Mouse (Mus musculus) cortical plate, adult 2 months (tissue): Measurements from ENCODE around the gene Umad1.

ENCODE experiments used
- CTCF ChIP-seq: fragments of 200-500 bp; IDR thresholded peaks from 2 replicates; pipeline ENCODE4 v1.5.1; 2011; ENCODE audit warnings: mild to moderate bottlenecking, control low read depth, low read length; ENCODE audit not compliant: insufficient read depth; ENCODE audit errors: extremely low read depth
- POLR2A ChIP-seq: fragments of 200-500 bp; IDR thresholded peaks from 2 replicates; pipeline ENCODE4 v1.6.1; 2011; ENCODE audit warnings: mild to moderate bottlenecking, low read length, control low read depth; ENCODE audit not compliant: insufficient read depth; ENCODE audit errors: extremely low read depth

GRCm38 (mm10) chr6:8458596-8458995 lies 199.5 kb downstream of the Umad1 start:
- TF ChIP-seq POLR2A (no peak), CTCF (no peak)
